Mouse (Mus musculus) midbrain, embryonic 12.5 days (tissue): ENCODE measurements around the gene Abhd16a. TPM values are rescaled to one million over a fixed set of nuclear protein-coding genes. Genes with fewer than 3 reads are reported as not detected.

ENCODE experiments used
- ATAC-seq: fragments of 200-750 bp; cut with Nextera tagmentation; 2 replicates; pipeline ENCODE4 v1.8.0; 2017; ENCODE audit warnings: low read depth, moderate TSS enrichment, moderate library complexity; ENCODE audit not compliant: low FRiP score
- H3K27ac ChIP-seq: fragments of 300-500 bp; sonication (generic); replicated peaks from 2 replicates; pipeline ENCODE4 v1.5.1; 2016; ENCODE audit warnings: mild to moderate bottlenecking
- H3K27me3 ChIP-seq: fragments of 300-500 bp; sonication (generic); 2 replicates; pipeline ENCODE4 v1.6.1; 2016; ENCODE audit warnings: mild to moderate bottlenecking
- H3K36me3 ChIP-seq: fragments of 300-500 bp; sonication (generic); 2 replicates; pipeline ENCODE4 v1.6.1; 2016
- H3K4me1 ChIP-seq: fragments of 300-500 bp; sonication (generic); 2 replicates; pipeline ENCODE4 v1.6.1; 2016
- H3K4me2 ChIP-seq: fragments of 300-500 bp; sonication (generic); replicated peaks from 2 replicates; pipeline ENCODE4 v1.6.1; 2016; ENCODE audit warnings: mild to moderate bottlenecking, moderate library complexity
- H3K4me3 ChIP-seq: fragments of 300-500 bp; sonication (generic); 2 replicates; pipeline ENCODE4 v1.5.1; 2016; ENCODE audit warnings: mild to moderate bottlenecking
- H3K9ac ChIP-seq: fragments of 300-500 bp; sonication (generic); replicated peaks from 2 replicates; pipeline ENCODE4 v1.6.1; 2016; ENCODE audit warnings: mild to moderate bottlenecking, moderate library complexity
- H3K9me3 ChIP-seq: fragments of 300-500 bp; sonication (generic); 2 replicates; pipeline ENCODE4 v1.6.1; 2016; ENCODE audit warnings: mild to moderate bottlenecking
- whole genome bisulfite sequencing: fragments of 180-500 bp; shearing (Covaris S2); methylation state at CpG from one replicate; pipeline ENCODE4 v1.1.7; 2016; 5-methylcytosine and 5-hydroxymethylcytosine counted together
- polyA plus RNA-seq: library from polyadenylated mRNA; unstranded; fragments of >200 nt; fragmentation: Nextera tagmentation; extraction: Ambion mirVana; gene quantifications from 2 replicates; pipeline ENCODE4 v1.2.1, GENCODE M21; 2016

The Abhd16a gene
- polyA plus RNA-seq, 1 experiment from 2014 or later = 72.3 TPM

- H3K4me3 ChIP-seq = peak overlapping the region; percentile 52
- WGBS = 0% methylated on average over 24 of the region's 27 CpGs
- peak overlapping the region; percentile 67 for H3K4me2 ChIP-seq
- H3K9ac ChIP-seq = peak overlapping the region; percentile 83
- no peaks in the 10 kb centered on the region for H3K27me3 ChIP-seq
- peaks cover 65% of the 10 kb centered on the region for H3K4me1 ChIP-seq
- peaks cover 22% of the 10 kb centered on the region for H3K36me3 ChIP-seq
- ATAC-seq = no peak
- 0 out of 2 replicates have a peak, but pooled peaks cover 4% of the 10 kb centered on the region for H3K9me3 ChIP-seq
- peak overlapping the region; percentile 93 for H3K27ac ChIP-seq
Measured at GRCm38 (mm10) chr17:35050126-35050750, 38.8 kb upstream of the Abhd16a start.

- 2% methylated on average over 21 of the region's 21 CpGs for WGBS
- peaks cover 32% of the 10 kb centered on the region for H3K36me3 ChIP-seq
- peak; percentile 70 for ATAC-seq
- 0 out of 2 replicates have a peak, but pooled peaks cover 4% of the 10 kb centered on the region for H3K9me3 ChIP-seq
- H3K4me3 ChIP-seq = peak overlapping the region; percentile 52
- H3K4me2 ChIP-seq = peak overlapping the region; percentile 67
- H3K9ac ChIP-seq = peak overlapping the region; percentile 83
- H3K27ac ChIP-seq = peak overlapping the region; percentile 93
- H3K27me3 ChIP-seq = no peaks in the 10 kb centered on the region
- H3K4me1 ChIP-seq = peaks cover 53% of the 10 kb centered on the region
Measured at GRCm38 (mm10) chr17:35051156-35052086, 37.6 kb upstream of the Abhd16a start.

- Histone ChIP-seq H3K36me3 (peaks cover 39% of the 10 kb centered on the region), H3K4me3 (peak overlapping the region; percentile 52), H3K4me1 (peaks cover 47% of the 10 kb centered on the region), H3K27ac (peak overlapping the region; percentile 93), H3K27me3 (no peaks in the 10 kb centered on the region), H3K4me2 (peak overlapping the region; percentile 67), H3K9me3 (0 out of 2 replicates have a peak, but pooled peaks cover 4% of the 10 kb centered on the region), H3K9ac (peak overlapping the region; percentile 83)
- 71% methylated on average over 12 of the region's 12 CpGs for WGBS
- ATAC-seq = no peak
Measured at GRCm38 (mm10) chr17:35052271-35052798, 36.7 kb upstream of the Abhd16a start.

GRCm38 (mm10) chr17:35055691-35056495 is 33.2 kb upstream of the Abhd16a start:
- Histone ChIP-seq H3K36me3 (peaks cover 48% of the 10 kb centered on the region), H3K9ac (no peak overlapping the region), H3K4me3 (no peak overlapping the region), H3K4me1 (peaks cover 34% of the 10 kb centered on the region), H3K4me2 (no peak overlapping the region), H3K9me3 (0 out of 2 replicates have a peak, but pooled peaks cover 4% of the 10 kb centered on the region), H3K27ac (no peak overlapping the region), H3K27me3 (no peaks in the 10 kb centered on the region)
- ATAC-seq = no peak
- 92% methylated on average over 7 of the region's 7 CpGs for WGBS

- no peak for ATAC-seq
- Histone ChIP-seq H3K9me3 (0 out of 2 replicates have a peak, but pooled peaks cover 4% of the 10 kb centered on the region), H3K9ac (no peak overlapping the region), H3K27me3 (no peaks in the 10 kb centered on the region; the same call in 1 of the 2 replicates), H3K4me3 (no peak overlapping the region), H3K27ac (no peak overlapping the region), H3K36me3 (peaks cover 58% of the 10 kb centered on the region), H3K4me1 (peaks cover 35% of the 10 kb centered on the region), H3K4me2 (no peak overlapping the region)
- WGBS = 77% methylated on average over 3 of the region's 3 CpGs
Measured at GRCm38 (mm10) chr17:35057090-35057489, 32.0 kb upstream of the Abhd16a start.

- Histone ChIP-seq H3K27me3 (peaks cover 5% of the 10 kb centered on the region; the same call in 1 of the 2 replicates), H3K4me2 (peak overlapping the region; percentile 81; the same call in 1 of the 2 replicates), H3K4me1 (peaks cover 24% of the 10 kb centered on the region), H3K27ac (peak overlapping the region; percentile 88), H3K4me3 (peak overlapping the region; percentile 68), H3K9ac (peak overlapping the region; percentile 35), H3K36me3 (peaks cover 63% of the 10 kb centered on the region), H3K9me3 (0 out of 2 replicates have a peak, but pooled peaks cover 4% of the 10 kb centered on the region)
- peak; percentile 13 for ATAC-seq
- WGBS = 73% methylated on average over 9 of the region's 9 CpGs
Measured at GRCm38 (mm10) chr17:35058316-35058715, 30.7 kb upstream of the Abhd16a start.

DNA sequence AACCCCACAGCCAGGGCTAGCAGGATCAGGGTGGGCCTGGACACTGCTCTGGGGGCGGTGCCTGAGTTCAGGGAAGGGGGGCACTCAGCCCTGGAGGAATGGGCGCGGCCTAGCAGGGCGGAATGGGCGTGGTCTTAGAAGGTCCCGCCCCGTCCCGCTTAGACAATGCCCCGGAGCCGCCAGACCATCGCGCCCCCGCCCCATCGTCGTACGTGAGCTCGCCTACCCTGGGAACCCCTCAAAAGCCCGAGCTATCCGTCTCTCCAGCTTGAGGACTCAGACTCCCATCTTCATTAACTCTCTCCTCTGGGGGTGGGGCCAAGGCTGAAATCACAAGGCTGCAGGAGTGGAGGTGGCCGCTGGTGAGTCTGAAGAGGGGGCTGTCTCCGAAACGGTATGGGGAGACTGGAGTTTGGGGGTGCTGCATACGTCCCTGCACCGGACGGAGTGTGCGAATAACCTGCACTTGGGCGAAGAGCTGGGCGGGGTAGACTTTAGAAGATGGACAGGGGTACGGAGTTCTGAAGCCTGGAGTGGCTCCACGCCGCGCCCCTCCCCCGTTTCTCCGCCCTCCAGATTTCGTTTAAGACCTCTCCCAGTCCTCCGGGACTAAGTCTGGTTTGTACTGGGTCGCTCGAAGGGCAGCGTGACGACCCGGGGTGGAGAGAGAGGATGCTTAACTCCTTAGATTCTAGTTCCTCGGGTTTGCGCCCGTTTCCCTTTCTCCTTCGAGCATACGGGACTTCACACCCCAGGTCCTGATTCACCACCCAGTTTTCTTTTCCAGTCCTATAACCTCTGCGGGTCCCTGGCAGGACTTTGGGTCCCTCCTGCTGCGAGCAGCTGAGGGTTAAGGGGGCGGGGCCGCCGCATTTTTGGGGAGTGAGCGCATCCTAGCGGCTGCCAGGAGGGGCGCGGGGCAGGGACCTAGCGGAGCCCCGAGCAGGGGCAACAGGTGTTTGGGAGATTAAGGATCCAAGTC is 29.9 kb upstream of the Abhd16a start, which contains the start of gene Ddah2:
TSS of gene Ddah2 (plus strand) at position 125 of the 982 bp plus-strand sequence.
- peaks cover 58% of the 10 kb centered on the region for H3K36me3 ChIP-seq
- under 1% methylated on average over 57 of the region's 57 CpGs for WGBS

GRCm38 (mm10) chr17:35060071-35060470 is 29.0 kb upstream of the Abhd16a start:
- H3K4me3 ChIP-seq = peak overlapping the region; percentile 68
- 26% methylated on average over 14 of the region's 14 CpGs for whole genome bisulfite sequencing

More for the DNA sequence above, 29.9 kb upstream of the Abhd16a start, which contains the start of gene Ddah2:
- Histone ChIP-seq H3K4me2 (peak within 1 kb of the TSS; percentile 81), H3K9me3 (0 out of 2 replicates have a peak, but pooled peaks cover 1% of the 10 kb centered on the region), H3K27ac (peak within 1 kb of the TSS; percentile 88), H3K4me3 (peak within 1 kb of the TSS; percentile 68), H3K27me3 (peaks cover 14% of the 10 kb centered on the region), H3K9ac (peak within 1 kb of the TSS; percentile 89), H3K4me1 (peaks cover 27% of the 10 kb centered on the region)
- peak; percentile 91 for ATAC-seq

GRCm38 (mm10) chr17:35060737-35061297 is 28.2 kb upstream of the Abhd16a start:
- Histone ChIP-seq H3K4me2 (peak overlapping the region; percentile 81), H3K36me3 (peaks cover 46% of the 10 kb centered on the region), H3K9ac (peak overlapping the region; percentile 89), H3K4me1 (peaks cover 43% of the 10 kb centered on the region), H3K27ac (no peak overlapping the region), H3K27me3 (peaks cover 30% of the 10 kb centered on the region), H3K9me3 (no peaks in the 10 kb centered on the region), H3K4me3 (peak overlapping the region; percentile 68)
- ATAC-seq = no peak
- 64% methylated on average over 22 of the region's 22 CpGs for WGBS

More at GRCm38 (mm10) chr17:35060071-35060470, 29.0 kb upstream of the Abhd16a start:
- Histone ChIP-seq H3K27me3 (peaks cover 23% of the 10 kb centered on the region), H3K9ac (peak overlapping the region; percentile 89), H3K9me3 (no peaks in the 10 kb centered on the region), H3K4me1 (peaks cover 36% of the 10 kb centered on the region), H3K27ac (no peak overlapping the region), H3K36me3 (peaks cover 52% of the 10 kb centered on the region), H3K4me2 (peak overlapping the region; percentile 81)
- ATAC-seq = no peak

DNA sequence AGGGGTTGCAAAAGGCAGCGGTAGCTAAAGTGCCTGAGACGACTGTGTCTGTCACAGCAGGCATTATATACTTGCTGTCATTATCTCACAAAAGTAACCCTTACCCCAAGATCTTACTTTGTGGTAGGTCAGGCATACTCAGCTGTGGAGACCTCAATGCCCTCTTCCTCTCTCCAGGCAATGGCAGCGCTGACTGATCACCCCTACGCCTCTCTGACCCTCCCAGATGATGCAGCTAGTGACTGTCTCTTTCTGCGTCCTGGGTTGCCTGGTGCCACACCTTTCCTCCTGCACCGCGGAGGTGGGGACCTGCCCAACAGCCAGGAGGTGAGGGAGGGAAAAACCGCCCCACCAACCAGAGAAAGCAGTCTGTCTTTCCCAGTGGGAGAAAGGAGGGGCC is 27.8 kb upstream of the Abhd16a start:
- Histone ChIP-seq H3K27ac (no peak overlapping the region), H3K27me3 (peaks cover 35% of the 10 kb centered on the region), H3K4me2 (peak overlapping the region; percentile 81; the same call in 1 of the 2 replicates), H3K4me3 (no peak overlapping the region), H3K36me3 (peaks cover 42% of the 10 kb centered on the region), H3K4me1 (peaks cover 46% of the 10 kb centered on the region), H3K9ac (0 out of 2 replicates have a peak overlapping the region, but pooled peaks have one; percentile 11), H3K9me3 (no peaks in the 10 kb centered on the region)
- 87% methylated on average over 8 of the region's 8 CpGs for WGBS
- ATAC-seq = no peak
